Mouse (Mus musculus) gastrocnemius, postnatal 25 days (tissue): ENCODE measurements around the gene Zfp952. TPM values are rescaled to one million over a fixed set of nuclear protein-coding genes. Genes with fewer than 3 reads are reported as not detected.

Experiments
- total RNA-seq, 2 experiments: library from RNA; stranded (reverse); gene quantifications; 1 replicate in 1 of 2; 2 replicates in 1 of 2; pipeline ENCODE4 v1.2.3; 2021

The Zfp952 gene
- total RNA-seq, 2 experiments from 2014 or later = 3.4 to 4.6 TPM

Other genes with a start within 250 kb of the Zfp952 start
- 10 to 100 TPM; 16.5 to 17.9 TPM for gene Zfp871, start 204.8 kb upstream of the Zfp952 start, total RNA-seq
- gene Zfp811, start 183.2 kb upstream of the Zfp952 start, total RNA-seq = under 1 TPM; 0.23 to 0.32 TPM
- gene Zfp799, start 162.9 kb upstream of the Zfp952 start, total RNA-seq = 1 to 10 TPM; 5.3 to 5.4 TPM
- 1 to 10 TPM; 6.1 to 7.2 TPM for gene Zfp870, start 101.5 kb upstream of the Zfp952 start, total RNA-seq
- under 1 TPM; 0.18 to 0.29 TPM for gene Cyp4f14, start 75.8 kb upstream of the Zfp952 start, total RNA-seq
- gene Cyp4f13, start 45.7 kb upstream of the Zfp952 start, total RNA-seq = 1 to 10 TPM; 7.8 to 8.2 TPM
- gene Zfp472, start 27.3 kb upstream of the Zfp952 start, total RNA-seq = 1 to 10 TPM in 1 of 2 experiments, under 1 TPM in 1; 0.87 to 1.1 TPM
- gene Zfp763, start 40.3 kb downstream of the Zfp952 start, total RNA-seq = 1 to 10 TPM; 1.7 to 2.8 TPM
- gene 4921501E09Rik, start 74.9 kb downstream of the Zfp952 start, total RNA-seq = not detected
- 1 to 10 TPM; 3.2 to 3.9 TPM for gene Zfp563, start 96.2 kb downstream of the Zfp952 start, total RNA-seq
- under 1 TPM; 0.16 to 0.41 TPM for gene Morc2b, start 146.6 kb downstream of the Zfp952 start, total RNA-seq
- gene Olfr55, start 175.3 kb downstream of the Zfp952 start, total RNA-seq = not detected
- gene Olfr239, start 198.2 kb downstream of the Zfp952 start, total RNA-seq = not detected
- under 1 TPM; 0.18 to 0.19 TPM for gene Olfr1564, start 228.6 kb downstream of the Zfp952 start, total RNA-seq